Mouse (Mus musculus) left cerebral cortex, postnatal 25 days (tissue): ENCODE results near the gene Dmrta2. TPM values are rescaled to one million over a fixed set of nuclear protein-coding genes. Genes with fewer than 3 reads are reported as not detected.
A peak's percentile ranks its signal among the peaks of the same experiment; 100 is the strongest.

Source experiments
- DNase-seq, 2 experiments: peaks; one replicate each; pipeline ENCODE4 v3.0.0; 2022; ENCODE audit warnings: low spot score in 2 of 2, mixed read lengths in 1 of 2
- intact Hi-C: fragments of 180-260 bp; cut with DNase I; formaldehyde crosslinking; loops from one replicate; pipeline ENCODE4 v1.15.1; 2025
- total RNA-seq, 2 experiments: library from RNA; stranded (reverse); gene quantifications; 2 replicates each; pipeline ENCODE4 v1.2.3; 2021

Gene Dmrta2
- 1 to 10 TPM; 2.3 to 2.8 TPM for total RNA-seq

DNA sequence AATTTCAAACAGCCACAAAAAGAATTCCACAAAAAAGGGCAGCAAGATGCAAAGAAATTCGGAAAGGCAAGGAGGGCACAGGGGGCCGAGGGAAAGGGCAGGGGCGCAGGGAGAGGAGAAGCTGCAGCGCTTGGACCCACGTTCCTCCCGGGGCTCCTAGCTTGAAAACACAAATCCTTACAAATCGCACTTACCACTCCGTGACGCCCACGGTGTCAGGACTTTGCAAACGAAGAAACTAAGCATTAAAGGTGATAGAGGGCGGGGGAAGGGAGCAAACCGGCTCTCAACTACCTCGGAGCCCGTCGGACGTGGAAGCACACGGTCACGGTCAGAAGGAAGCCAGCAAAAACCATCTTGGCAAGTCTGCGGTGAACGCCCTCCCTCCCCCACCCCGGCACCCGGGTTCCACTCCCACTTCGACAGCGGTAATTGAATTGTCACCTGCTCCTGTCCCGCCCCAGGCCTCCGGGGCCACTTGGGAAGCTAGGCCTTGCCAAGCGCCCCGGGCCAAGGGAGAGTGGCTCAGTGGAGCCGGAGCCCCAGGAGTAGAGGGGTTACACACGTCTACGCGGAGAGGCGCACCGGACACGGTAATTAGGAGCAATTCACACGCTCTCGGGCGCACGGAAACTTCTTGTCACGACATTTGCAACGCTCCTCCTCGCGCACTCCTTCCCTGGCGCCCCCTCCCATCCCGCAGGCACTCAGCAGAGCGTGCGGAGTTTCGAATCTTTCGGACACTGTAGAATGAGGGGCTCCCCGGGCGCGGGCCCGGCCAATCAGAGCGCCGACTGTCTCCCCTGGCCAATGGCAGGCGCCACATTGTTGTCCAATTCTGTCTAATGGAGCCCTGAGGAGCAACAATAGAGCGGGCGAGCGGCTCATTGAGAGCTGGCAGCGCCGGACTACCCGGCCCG lies at the start of gene Dmrta2:
Dmrta2 (plus strand) TSS at position 906 of the 920 bp plus-strand sequence.
- intact Hi-C loops = loop anchor here (2.0 kb wide), 1 partner anchor 313 kb away; no protein-coding TSS in a partner anchor
- DNase-seq = peak in 1 of 2 experiments; percentile 46

DNA sequence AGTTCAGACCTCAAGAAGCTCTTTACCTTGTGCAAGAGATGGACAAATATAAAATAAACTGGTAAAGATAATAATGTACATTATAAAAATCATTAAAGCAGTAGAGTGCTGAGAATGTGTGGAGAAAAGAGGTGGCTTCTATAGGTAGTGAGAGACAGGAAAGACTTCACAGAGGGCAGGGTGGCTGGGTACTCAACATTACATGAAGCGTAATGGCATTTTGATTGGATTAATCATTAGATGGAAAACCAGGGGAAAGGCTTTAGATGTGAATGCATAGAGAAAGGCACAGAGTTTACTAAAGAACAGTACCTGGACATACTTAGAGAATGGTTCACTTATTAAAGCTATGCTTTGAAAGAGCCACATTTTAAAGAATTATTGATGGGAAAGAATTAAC lies 48.8 kb upstream of the Dmrta2 start:
- intact Hi-C loops = no loop called here
- DNase-seq = no peak

DNA sequence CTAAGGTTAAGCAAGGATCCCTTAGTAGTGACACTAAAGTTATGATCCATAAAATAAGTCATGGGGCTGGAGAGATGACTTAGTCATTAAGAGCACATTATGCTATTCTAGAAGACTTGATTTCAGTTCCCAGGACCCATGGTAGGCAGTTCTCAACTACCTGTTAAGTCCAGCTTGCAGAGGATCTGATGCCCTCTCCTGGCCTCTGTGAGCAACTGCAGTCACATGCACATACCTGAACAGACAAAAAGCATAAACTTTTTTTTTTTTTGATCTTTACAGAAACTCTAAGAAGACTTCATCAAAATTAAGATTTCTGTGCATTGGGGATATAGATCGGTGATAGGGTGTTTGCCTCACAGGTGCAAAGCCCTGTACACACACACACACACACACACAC lies 47.4 kb upstream of the Dmrta2 start:
- intact Hi-C loops = no loop called here

DNA sequence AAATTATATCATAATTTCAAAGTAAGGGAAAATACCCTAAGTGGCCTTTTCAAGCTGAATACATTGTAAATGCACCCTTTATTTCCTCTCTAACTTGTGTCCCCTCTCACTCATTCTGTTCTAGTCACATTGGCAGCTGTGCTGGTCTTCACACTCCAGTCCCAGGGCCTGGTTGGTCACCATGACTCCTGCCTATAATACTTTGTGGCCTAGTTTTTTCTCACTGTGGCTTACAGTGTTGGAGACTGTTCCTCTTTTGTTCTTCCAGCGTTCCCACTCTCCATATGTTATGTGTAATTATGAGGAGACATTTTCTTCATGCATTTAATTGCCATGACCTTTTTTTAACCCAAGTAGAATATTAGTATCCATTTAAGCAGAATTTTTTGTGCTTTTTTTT lies 46.9 kb upstream of the Dmrta2 start:
- intact Hi-C loops = no loop called here
- DNase-seq = peak in 1 of 2 experiments; percentile 36

More for the DNA sequence above, 47.4 kb upstream of the Dmrta2 start:
- DNase-seq = no peak

DNA sequence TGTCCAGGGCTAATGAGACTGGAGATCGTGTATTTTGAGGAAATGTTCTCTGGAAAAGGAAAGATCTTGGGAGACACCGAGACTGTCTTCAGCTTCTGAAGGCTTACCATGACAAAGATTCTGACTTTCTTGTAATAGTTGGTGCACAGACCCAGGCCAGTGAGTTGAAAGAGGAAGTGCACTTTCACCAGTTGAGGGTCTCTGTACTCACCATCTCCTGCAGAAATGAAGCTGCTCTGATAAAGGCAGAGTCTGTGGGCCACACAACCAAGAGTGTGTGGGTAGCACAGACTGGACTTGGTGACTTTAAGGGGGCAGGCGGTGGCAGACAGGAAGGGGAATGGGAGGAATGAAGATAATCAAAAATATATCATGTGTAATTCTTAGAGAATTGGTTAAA lies 41.3 kb upstream of the Dmrta2 start:
- intact Hi-C loops = no loop called here

DNA sequence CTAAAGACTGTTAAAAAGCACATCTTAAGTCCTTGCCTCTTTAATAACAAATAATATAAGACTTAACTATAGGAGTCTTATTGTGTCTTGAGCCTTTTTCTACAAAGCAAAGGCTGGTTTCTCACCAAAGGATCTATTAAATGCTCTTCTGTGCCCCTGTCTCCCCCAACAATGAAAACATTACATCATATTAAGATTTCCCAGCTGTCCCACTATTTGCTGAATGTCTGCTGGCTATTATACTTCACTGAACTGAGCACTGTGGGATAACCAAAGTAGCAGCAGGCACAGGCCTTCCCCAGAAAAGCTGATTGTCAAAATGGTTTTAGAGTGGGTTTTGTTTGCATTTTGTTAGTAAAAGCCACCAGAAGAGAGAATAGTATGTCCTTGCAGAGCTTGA lies 38.6 kb upstream of the Dmrta2 start:
- DNase-seq = no peak
- intact Hi-C loops = no loop called here

More for the DNA sequence above, 41.3 kb upstream of the Dmrta2 start:
- no peak for DNase-seq

DNA sequence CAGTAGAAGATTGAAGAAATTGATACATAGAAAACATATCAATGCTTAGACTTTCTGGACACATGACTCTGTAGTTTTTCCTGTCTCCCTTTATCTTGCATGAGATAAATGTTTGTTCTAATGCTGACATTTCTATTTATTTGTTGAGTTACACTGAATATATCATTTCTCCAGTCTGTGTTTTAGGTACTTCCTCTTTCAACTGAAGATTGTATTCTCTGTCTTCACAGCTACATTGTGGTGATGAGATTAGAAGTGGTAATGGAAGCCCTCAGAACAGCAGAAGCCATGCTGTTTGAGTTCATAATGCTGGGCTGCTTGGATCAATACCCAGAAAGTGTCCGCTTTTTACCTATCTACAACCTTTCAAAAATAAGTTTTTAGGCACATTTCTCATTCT lies 32.3 kb upstream of the Dmrta2 start:
- DNase-seq = no peak
- intact Hi-C loops = no loop called here

DNA sequence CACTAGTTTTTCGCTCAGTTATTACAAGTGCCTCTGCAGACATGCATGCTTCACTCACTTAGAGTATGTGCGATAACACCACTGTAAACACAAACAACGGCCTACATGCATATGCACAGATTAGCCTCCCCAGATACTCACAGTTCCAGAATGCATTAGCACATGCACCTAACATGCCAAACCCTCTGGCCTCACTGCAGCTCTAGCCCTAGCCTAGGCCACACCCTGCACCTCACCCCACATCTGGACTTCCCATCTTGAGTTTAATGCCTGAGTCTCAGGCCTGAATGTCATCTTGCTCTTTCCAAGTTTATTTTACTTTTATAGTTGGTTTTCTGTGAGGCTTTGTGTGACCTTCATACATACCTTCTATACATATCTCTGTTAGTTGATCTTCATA lies 28.5 kb upstream of the Dmrta2 start:
- intact Hi-C loops = no loop called here

DNA sequence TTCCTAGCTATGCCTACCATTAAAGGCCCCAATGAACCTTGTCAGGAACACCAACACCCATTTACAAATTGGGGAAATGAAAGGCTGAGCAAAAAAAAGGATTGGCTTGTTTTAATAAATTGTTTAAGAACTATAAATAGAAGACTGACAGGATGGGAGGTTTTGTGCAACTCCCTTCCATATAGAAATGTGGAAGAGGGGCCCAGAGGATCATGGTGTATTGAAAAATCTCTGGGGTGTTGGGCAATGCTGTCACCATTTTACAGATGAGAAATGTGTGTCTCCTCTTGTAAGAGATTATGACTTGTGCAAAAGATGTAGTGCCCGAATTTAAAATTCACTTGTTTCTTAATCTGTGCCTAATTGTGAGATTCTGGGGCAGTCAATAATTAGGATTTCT lies 24.3 kb upstream of the Dmrta2 start:
- intact Hi-C loops = no loop called here
- DNase-seq = no peak

More for the DNA sequence above, 28.5 kb upstream of the Dmrta2 start:
- no peak for DNase-seq

DNA sequence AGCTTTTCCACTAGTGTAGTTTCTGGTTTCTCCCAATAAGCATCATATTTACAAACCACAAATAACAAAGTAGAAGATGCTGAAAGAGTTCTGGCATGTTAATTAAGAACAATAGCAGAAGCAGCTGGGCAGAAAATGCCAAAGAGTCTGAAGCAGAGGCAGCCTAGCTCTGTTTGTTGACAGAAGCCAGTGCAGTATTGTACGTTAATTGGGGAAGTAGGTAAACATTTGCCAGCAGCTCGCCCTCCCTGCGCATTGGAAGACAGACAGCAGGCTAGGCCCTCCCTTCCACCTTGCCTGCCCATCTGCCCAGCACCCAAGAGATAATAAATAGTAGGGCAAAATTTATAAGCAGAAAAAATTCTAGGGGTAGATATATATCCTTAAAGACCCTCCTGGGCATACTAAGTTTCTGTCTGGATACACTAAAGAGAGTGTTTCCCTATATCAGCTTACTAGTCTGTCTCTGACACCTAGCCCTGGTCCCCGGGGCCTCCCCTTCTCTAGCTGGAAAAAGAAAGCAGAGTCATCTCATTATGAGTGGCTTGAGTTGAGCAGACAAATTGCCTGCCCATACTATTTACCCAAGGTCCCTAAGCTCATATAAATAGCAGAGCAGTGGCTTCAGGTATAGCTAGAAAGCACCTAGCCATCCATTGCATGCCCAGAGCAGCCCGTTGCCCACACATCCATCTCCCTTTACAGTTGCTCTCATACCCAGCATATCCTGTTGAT lies 17.5 kb upstream of the Dmrta2 start:
- intact Hi-C loops = no loop called here
- no peak for DNase-seq

DNA sequence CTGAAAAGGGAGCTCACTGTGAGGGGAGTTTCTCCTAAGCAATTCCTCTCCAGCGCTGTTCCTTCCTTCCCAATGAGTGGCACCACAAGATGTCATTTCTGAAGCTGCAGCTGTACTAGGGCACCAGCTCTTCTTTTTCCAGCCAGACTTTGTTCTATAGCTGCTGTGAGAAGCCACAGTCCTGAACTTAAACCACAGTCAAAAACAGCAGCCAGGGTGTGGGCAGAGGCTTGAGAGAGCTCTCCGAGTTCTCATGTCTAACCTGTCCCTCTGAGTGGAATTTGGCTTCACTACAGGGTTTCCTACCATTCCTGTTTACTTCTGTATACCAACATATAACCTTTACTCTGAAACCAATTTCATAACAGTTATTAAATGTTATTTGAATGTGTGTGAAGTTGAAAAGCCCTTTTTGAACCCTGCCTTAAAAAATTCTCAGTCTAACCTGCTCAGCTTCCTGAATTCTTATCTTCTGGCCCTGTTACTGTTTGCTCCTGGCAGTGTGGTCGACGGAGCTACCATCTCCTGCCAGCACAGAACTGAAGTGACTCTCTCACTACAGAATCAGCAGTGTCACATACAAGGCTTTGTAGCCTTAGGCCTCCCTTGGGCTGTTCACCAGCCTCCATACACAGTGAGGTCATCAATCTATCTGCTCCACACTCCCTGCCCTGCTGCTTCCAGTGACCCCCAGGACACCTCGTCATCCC lies 14.1 kb upstream of the Dmrta2 start:
- intact Hi-C loops = no loop called here
- no peak for DNase-seq

DNA sequence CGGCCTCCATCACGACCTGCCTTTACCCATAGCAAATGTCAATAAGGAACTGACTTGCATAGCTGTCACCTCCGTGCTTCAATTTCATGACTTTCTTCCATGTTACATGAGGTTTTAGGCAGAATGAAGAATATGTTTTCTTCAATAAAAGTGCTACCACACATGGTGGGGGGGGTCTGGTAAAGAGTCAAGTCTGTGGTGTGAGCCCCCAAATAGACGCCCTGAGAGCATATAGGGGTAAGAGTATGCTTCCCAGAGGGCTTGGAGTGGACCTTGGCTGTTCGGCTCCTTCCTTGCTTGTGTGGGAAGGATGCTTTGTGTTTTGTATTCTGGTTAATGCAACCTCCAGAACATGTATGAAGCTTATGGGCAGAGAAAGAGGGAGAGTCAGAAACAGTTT lies 8.3 kb upstream of the Dmrta2 start:
- DNase-seq = no peak
- intact Hi-C loops = no loop called here

DNA sequence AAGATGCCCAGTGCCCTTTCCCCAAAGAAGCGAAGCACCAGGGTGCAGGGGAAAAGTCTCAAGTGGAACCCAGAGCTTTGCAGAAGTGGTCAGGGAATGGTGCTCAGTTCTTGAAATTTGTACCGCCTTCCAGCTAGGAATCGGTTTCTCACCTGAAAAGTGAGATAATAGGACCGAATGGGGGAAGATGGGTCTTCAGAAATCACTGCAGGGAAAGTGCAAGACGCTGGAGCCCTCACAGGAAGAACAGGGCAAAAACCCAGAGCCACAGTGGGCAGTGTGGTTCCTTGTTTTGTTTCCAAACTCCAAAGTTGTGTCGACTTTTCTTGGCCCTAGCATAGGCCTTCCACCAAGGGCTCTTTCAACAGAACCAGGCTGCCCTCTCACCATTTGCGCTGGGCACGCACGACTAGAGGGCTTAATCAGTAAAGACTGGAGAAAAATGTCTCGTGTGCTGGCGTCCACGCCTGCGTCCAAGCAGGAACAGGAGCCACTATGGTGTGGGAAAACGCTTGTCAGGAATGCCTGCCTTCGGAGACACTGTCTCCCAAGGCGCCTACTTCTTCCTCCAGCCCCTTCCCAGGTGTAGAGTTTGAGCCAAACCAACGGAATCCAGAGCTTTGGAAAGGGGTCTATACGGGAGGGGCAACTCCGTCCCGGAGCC lies 3.7 kb upstream of the Dmrta2 start:
- intact Hi-C loops = no loop called here
- no peak for DNase-seq

DNA sequence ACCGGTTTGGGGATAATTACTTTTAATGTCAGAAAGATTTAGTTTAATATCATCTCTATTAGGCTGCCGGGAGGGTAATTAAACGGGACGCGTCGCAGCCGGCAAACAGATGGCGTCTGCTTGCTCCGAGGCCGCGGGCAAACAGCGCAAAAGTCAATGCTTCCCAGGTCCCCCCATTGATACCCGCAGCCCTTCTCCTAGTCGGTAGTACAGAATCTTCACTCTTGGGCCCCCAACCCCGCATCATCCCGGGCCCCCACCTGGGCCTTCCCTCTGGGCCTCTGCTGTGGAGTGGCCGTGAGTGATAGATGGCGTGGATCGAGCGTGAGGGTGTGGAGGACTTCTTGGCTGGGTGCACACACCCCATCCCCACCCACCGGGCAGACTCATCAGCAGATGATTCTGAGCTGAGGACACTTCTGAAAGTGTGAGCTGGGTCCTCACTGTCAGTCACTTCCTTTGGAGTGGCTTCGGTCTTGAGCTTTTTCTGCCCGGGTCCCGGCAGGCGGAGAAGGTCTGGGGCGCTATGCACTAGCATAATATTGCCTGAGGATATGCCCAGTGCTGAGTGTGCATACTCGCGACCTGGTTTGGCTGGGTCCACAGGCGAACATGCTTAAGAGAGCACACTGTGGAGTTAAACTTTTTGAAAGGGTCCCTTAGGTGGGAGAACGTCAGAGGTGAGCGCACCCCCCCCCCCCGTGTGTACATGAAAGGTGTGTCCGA lies 3.0 kb upstream of the Dmrta2 start:
- intact Hi-C loops = no loop called here
- DNase-seq = no peak

DNA sequence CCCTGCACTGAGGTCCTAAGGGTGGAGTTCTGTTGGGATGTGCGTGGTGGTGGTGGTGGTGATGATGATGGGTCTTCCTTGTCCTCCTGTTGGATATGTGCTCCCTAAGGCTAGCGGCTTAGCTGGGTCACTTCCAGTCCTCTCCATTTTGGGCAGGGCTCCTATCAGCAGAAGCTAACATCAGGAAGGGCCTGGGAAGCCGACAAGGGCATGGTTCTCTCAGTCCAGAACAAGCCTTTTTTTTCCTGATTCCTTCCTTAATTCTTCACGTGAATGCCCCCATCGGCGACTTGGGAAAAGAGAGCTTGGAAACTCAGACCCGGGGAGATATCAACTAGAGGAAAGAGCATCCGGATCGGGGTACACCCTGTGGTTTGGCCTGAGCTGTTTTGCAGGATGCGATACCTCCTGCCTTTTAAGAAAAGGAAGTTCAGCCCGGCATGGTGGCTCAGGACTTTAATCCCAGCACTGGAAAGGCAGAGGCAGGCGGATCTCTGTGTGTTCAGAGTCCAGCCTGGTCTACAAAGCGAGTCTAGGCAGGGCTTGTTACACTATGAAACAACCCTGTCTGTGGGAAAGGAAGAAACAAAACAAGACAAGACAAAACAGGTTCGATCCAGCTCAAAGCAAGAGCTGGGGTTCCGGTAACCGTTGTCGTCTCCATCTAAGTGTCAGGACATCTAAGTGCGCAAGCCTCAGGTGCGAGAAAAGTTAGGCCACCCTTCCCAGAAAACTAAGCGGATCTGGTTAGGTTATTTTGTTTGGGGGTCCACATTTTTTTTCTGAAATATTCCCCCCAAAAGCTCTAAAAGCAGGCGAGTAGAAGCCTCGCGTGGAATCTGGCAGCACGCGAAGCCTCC lies 2.2 kb upstream of the Dmrta2 start:
- DNase-seq = no peak
- intact Hi-C loops = no loop called here

DNA sequence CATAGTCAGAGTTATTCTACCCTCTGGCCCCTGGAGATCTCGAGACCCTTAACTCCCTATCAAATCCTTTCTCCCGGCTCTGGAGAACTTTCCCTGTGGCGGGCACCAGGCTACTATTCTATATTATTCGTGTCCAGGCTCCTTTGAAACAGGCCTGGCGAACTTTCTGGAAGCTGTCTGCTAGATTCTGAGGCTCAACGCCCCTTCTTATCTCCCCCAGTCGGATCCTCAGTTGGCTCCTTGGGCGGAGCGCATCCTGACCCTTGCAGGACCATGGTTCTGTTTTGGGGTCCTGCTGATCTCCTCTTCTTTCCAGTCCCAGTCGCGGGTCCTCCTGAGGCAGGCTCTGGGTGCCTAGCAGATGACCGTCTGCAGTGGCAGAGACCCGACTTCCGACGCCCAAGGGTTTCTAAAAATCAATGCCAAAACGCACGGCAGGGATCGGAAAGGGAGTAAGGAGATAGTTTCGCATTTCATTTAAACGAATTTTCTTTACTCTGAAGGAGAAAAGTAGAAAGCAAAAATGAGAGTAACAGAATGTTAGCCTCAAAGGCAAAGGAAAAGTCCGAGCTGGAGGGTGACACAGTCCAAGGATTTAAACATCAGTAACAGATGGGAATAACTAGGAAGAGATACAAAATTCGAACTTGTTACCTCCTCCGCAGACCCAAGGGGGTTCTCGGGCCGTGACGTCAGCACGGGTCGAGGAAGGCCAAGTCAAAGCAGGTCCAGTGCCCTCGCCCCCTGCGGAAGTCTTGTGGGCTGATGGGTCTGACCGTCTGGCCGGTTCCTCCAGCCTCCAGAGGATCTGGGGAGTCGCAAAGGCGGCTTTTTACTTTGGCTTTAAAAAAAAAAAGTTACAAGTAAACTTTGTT lies 1.3 kb upstream of the Dmrta2 start:
- no peak for DNase-seq
- intact Hi-C loops = no loop called here
